Mouse (Mus musculus): Measurements from ENCODE around the gene Hs2st1.
A peak's percentile ranks its signal among the peaks of the same experiment; 100 is the strongest.
"Not testable (repeated sequence)": the region's sequence is repeated elsewhere in the genome, so short reads cannot be mapped to it uniquely, and the experiment has no call there.

The Hs2st1 gene

DNA sequence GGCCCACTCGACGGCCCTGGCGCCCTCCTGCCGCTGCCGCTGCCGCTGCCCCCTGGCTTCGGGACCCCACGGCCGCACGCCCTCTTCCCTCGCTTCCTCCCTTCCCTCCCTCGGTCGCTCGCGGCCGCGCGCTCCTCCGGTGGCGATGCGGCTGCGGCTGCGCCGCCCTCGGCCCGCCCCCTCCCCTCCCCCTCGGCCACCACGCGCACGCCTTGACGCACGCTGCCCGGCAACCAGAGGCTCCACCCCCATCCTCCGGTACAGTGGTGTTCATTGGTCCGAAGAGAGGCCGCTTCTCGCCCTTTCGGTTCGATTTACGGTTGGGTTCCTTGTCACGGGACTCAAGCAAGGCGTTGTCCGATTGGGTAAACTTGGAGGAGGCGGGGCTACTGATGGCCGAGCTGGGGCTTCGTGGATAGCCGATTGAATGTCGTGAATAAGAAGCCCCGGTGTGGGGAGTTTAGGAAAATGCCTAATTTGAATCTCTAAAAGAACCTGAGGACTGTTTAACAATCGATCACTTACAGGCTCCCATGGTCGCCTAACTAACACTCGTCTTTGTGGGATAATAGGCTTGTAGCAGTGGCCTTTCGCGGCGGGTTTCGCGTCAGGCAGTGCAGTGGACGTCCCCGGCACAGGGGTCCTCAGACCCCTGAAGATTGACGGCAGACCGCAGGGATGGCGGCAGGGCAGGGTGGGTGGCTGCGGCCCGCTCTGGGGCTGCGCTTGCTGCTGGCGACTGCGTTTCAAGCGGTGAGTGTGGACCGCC, at the start of gene Hs2st1, which contains the start of gene Selenof:
TSS of gene Hs2st1 (minus strand) at position 135 of the 769 bp plus-strand sequence.
TSS of gene Selenof (plus strand) at position 258 of the 769 bp plus-strand sequence.
- peak; percentile 97 to 98 for DNase-seq

DNA sequence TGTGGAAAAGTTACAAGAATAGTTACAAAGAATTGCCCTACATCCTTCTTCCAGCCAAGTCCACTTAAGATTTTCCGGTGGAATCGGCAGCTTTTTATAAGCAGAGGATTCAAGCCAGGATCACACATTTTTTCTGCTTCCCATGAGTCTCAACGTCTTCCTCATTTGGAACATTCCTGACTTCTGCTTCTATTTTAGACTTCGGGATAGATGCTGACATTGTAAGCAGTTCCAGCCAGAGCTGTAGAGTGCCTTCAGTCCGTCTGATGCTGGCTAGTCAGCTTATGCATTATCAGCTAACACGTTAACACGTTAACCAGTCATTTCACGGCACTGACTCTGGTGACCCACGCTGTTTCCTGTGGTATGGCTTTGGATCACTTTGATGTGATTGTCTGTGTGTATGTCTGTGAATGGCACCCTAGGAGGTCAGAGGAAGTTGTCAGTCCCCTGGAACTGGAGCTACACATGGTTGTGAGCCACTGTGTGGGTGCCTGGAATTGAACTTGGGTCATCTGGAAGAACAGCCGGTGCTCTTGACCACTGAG, 47.7 kb upstream of the Hs2st1 start:
- DNase-seq: no peak

DNA sequence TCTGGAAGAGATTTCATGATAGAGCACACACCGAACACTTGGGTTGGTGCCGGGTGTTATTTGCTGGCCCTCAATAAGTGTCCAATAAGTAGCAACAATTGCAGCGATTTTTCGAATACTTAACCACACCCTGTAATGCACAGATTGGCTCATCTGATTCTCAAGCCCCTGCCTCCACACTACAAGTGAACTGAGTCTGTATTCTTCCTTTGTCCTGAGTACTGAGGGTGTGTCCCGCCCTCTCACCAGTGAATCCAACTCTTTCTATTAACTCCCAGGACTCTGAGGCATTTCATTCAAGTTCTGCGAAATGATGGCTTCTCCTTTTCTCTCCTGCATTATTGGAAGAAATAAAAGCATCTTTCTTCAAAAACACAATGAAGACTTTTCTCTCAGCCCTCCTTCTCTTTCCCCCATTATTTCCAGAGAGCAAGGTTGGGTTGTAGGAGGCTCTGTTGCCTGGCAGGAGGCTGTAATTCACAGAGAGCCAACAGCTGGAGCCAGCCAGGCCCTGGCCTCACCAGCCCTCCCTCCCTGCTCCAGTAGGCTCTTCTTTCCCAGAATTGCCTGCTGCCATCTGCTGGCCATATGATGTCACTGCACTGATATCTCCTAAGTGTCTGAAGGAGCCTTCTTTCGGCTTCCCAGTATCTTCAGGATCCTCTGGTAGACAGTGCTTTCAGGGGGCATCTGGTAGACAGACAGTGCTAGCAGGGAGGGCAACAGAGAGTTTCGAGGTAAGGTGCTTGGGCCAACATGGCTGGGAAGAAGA, 46.9 kb upstream of the Hs2st1 start:
- DNase-seq: peak; percentile 90 to 92

DNA sequence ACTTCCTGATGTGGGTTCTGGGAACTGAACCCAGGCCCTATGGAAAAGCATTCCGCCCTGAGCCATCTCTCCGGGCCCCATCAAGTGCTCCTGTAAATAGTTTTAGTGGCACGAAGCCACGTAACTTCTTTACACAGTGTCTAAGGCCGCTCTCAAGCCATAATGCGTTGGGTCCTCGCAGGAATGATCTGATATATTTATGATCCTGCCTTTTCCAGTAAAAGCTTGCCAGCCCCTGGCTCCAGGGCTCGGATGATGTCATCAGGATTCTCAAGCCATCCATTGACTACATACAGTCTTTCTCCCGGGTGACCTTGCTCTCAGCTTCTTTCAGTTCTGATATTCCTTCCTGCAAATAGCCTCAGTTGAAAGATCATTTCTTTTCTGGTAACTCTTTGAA, 45.5 kb upstream of the Hs2st1 start:
- no peak for DNase-seq

DNA sequence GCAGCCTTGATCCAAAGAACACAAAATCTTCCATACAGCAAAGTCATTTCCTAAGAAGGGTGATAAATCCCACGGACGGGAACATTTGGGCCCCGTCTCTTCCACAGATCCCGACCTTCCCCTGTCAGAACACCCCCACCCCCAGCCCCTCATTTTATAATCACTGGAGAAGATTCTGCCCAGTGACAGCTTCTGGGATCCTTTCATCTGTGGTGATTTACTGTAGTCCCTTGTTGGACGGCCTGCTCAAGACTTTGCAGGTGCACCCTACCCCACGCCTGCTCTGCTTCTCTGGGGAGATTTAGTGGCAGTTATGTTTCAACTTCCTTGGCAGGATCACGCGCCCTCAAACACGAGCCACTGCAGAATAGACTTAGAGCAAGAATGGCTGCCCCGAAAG, 44.7 kb upstream of the Hs2st1 start:
- no peak for DNase-seq

DNA sequence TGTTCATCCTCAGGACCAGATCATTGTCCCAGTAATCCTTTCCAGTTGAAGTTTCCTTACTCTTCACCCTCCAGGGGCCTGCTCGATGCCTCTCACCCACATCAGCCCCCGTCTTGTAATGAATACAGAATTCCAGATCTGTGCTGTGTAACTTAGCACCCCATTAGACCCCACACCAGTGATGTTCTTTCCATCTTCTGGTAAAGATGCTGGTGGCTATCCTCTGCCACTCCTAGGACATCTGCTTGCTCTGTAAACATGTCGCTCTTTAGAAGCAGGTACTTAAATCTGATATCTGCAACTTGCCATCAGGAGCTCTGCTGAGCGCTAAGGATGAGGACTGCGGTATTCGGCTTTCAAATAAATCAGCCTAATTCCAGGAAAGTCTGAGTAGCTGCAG, 44.3 kb upstream of the Hs2st1 start:
- DNase-seq: no peak

DNA sequence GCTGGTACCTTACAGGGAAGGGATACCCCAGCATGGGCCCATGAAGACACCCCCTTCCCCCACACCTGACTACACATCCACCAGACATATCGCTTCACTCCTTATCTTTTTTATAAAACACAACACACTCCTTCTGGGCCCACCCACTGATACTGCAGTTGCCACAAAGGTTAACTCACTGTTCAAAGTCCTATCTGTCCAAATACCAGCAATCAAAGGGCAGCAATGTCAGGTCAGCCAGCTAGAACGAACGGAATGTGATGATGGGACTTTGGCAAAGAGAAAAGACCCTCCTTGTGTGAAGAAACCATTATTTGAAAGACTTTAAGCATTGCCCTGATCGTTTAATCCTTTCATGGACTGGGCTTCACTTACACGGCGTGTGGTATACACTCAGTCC, 42.4 kb upstream of the Hs2st1 start:
- no peak for DNase-seq

DNA sequence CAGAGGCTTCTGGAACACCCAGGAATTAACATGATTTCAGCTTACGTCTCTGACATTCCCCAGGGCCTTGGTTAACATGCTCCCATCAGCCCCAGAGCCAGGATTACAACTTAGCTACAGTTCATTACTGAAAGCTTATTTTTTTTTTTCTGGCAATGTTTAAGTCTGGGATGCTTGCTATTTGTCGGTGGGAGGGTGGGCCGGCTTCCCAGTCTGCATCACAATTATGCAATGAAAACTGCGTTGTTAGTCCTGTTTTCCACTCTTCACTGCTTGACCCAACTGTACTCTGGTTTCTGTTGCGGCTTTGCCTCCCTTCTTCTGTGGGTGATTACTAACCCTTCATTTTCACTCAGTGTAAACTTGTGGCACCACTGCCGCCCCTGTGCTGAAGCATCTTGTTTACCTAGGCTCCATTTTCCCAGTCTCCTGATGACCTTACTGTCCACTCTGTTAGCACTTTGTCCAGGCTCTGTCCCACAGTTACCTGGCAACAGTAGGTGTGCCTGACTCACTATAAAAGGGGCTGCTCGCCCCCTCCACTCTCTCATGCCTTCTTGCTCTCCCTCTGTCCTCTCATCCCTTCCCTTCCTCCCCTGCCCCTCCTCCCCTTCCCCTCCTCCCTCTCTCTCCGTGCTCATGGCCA, 41.8 kb upstream of the Hs2st1 start:
- DNase-seq: no peak

DNA sequence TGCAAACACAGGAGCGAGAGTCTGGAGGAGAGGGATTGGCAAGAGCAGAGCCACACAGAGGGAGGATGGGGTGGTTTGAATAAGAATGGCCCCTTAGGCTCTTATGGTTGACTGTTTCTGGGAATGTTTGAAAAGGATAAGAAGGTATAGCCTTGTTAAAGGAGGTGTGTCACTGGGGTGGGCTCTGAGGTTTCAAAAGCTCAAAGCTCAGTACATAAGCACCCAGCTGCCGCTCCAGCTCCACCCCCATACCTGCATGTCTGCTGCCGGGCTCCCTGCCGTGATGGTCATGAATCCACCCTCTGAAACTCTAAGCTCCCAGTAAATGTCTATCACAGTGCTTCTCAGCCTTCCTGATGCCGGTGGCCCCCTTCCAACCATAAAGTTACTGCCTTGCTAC, 40.8 kb upstream of the Hs2st1 start:
- no peak for DNase-seq

DNA sequence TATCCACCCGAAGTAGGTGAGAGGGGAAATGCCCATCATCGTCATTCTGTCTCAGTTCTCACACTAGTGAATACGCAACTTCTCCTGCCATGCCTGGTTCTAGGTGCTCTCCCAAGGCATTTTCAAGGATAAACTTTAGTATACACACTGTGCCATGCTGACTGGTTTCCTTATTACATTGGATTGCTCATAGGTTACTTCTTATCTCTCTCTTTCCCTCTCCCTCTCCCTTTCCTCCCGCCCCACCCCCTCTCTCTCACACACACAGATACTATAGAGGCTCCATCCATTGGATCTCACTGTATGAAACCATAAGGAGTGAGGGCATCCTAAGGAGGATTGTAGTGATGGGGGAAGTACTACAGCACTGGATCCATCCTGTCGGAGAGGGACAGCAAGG, 38.1 kb upstream of the Hs2st1 start:
- no peak for DNase-seq

DNA sequence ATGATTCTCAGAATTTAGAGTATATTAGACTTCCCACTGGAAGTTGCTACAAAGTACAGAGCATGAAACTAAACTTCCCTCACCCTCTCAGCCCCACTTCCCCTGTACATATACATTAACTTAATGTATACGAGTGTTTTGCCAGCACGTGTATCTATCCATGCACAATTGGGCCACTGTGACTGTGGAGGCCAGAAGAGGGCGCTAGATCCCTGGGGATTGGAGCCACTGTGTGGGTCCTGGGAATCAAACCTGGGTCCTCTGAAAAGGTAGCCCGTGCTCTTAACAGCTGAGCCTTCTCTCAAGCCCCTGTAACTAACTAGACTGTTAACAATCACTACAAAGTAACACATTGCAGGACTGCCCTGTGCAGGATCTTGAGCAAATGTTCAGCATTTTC, 36.5 kb upstream of the Hs2st1 start:
- DNase-seq: no peak

DNA sequence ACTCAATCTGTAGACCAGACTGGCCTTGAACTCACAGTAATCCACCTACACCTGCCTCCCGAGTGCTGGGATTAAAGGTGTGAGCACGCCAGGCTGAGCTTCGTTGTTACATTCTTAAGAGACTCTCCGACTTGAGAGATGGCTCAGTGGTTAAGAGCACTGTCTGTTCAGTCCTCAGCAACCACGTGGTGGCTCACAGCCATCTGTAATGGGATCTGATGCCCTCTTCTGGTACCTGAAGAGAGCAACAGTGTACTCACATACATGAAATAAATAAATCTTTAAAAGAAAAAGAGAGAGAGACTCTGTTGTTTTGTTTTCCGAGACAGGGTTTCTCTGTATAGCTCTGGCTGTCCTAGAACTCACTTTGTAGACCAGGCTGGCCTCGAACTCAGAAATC, 35.8 kb upstream of the Hs2st1 start:
- not testable (repeated sequence) for DNase-seq

DNA sequence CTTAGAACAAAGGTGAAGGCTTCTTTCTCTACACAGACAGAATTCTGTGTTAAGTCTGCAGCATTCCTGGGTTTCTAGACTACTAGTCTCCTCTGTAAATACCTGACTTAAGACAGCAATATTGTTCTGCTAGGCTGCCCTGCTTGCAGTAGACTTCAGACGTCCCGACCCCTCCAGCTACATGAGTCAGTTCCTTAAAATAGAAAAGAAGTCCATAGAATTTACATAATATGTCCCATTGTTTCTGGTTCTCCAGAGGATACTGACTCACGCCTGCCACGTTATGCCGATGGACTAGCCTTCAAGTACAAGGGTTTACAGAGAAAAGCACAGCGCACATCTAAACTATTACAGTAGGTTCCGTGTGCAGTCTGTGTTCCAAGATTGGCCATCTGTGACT, 34.2 kb upstream of the Hs2st1 start:
- no peak for DNase-seq

DNA sequence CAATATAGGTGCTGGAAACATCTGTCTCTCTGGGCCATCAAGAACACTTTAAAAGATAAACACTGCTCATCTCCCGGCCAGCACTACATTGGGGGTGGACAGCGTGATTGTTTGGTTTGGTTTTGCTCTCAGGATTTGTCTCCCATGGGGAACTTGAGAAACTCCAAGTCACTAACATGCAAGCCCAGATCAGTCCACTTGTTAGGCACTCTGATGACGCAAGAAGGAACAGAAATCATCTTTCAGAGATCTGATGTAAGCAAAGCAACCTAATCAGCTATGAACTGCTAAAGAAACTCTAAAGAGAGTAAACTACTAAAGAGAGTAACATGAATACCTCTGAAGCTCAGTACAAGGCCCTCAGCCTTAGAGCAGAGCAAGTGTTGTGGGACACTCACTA, 33.6 kb upstream of the Hs2st1 start:
- no peak for DNase-seq

DNA sequence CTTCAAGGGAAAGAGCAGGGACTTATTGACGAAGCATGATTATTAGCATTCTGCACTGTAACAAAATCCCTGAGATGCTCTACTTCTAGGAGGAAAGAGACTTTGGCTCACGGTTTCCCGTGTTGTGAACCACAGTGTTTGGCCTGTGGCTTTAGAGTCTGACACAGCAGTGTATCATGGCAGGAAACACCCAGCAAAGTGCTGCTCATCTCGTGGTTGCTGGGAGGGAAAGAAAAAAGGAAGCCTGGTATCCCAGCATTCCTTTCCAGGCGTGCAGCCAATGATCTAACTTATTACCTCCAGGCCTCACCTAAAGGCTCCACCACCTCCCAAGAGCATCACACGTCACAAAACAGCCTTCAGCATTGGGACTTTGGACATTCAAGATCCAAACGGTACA, 32.8 kb upstream of the Hs2st1 start:
- DNase-seq: no peak

DNA sequence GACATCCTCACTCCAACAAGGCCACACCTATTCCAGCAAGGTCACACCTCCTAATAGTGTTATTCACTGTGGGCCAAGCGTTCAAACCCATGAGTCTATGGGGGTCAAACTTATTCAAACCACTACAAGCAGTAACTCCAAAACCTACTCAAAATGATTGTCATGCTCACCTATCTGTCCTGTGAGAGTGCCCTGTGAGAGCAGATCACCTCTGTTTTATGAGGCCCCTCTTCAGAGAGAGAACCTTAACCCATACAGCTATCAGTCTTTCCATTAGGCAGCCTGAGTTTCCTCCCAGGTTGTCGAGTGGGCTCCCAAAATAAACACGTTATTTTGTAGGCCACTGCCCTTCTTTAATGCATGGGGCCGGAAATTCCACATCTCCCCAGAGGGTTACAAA, 32.4 kb upstream of the Hs2st1 start:
- no peak for DNase-seq

DNA sequence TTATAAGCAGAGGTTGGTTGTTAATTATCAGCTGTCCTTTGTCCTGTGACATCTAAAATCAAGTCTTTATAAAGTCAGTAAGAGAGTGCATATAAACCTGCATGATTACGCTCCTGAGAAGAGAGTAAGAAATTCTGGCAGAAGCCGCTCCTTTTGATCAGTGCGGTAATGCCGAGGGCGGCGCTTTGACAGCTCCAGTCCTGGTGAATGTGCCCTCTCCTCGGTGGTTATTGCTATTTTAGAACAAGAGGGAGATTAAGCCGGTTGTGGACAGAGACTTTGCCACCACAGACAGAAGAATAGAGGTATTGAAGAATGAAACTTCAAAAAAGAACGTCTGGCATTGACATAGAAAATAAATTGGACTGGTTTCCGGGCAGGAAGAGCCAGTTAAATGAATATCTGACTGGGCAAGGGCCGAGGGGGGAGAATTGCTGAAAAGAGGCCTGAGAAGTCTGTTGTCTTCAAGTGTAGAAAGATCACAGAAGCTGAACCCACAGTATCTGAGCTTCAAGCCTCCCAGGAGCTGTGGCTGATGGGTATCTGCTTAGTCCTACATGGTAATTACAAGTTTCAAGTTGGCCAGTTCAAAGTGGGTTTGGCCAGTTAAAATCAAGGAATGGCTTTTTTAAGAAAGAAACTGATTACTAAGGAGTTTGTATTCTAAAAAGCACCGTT, 27.9 kb upstream of the Hs2st1 start:
- no peak for DNase-seq

DNA sequence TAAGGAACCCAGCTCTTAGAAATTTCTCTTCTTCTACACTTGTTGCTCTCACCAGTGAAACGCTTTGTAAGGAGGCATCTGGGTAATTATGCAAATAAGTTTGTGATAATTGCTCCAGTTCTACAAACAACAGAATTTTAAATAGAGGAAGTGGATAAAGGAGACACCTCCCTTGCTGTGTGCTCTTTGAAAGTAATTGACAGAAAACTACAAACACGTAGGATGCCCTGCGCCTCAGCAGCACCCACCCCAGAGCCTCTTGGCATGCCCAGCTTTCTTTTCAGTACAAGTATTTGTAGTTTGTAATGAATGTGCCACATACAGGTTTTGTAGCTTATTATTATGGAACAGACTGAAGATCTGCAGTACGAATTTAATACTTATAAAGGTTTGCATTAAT, 27.1 kb upstream of the Hs2st1 start:
- DNase-seq: no peak

DNA sequence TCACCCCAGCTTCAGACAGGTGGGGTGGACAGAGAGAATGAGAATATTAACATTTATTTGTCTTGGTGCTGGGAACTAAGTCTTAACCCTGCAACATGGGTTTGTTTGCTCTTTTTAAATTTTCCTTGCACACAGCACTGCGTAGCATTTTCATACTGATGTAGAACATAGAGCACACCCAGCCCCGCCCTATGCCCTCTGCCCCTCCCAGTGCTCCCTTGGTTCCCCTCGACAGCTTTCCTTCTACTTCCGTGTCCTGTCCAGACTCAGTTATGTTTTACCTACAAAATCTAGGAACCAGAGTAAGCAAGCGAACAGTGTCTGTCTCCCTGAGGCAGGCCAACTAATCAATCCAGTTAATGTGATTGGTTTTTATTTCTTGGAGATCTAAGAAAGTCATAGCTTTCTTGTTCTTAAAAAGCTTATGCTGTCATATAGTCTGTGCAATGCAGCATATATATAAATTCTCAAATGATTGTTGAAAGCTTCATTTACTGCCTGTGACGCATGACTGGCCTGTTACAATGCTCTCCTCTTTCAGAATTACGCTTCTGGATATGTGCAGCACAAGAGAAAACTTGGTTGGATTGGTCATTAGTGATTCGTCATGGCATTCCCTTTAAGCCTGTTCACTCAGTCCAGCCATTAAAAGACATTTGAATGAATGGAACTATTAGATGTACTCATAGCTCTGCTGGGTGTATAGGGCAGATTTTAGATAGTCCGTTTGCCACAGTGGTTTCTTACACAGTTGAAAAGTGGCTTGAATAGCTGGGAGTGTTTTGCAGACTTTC, 23.2 kb upstream of the Hs2st1 start:
- DNase-seq: no peak

DNA sequence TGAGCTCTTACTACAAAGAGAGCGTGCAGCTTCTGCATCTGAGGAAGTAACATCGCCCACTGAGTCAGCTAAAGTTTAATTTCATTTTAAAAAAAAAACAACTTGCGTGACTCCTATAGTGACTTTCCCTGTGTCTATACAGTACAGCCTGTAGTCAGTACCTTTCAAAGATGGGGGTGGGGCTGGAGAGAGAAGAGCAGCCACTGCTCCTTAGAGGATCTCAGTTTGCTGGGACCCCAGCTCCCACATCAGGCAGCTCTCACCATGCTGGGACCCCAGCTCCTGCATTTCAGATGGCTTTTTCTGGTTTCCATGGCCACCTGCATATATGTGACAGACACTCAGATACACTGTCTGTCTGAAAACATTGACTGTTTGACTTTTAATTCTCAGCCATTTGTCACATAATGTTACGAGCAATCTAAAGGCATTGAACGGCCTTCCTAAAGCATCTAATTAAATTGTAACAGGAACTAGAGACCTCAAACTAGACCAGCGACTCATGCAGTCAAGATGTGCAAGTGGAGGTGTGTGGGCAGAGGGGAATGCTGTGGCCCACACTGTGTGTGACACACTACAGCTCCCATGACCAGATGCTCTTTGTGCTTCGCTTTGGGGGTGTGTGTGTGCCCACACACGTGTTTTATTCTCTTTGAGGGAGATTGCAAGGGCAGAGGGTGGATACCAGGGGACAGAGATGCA, 19.4 kb upstream of the Hs2st1 start:
- no peak for DNase-seq

DNA sequence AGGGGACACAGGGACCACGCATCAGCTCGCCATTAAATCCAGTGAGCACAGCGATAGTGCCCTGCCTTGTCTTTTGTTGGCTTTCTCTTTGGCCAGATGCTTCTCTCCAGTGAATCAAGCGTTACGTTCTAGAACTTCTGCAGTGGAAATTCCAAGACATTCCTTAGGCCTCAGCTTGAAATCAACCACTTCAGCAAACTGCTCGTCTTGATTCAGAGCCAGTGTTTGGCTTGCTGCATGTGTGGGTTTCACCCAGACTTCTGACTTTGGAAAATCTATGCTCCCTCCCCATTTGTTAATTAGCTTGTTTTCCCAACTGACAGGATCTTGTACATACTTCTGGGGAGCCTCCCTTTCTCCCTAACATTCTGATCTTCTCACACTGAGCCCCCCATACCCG, 16.8 kb upstream of the Hs2st1 start:
- no peak for DNase-seq
